Mouse (Mus musculus) heart, postnatal 25 days (tissue): ENCODE measurements at regions not wholly inside any gene's neighbourhood (a gene's known extent, or its start where the extent isn't known, plus 50 kb on each side); places are given as distances from the start of the nearest gene placed in this dataset.

ENCODE experiments used
- DNase-seq: peaks from one replicate; pipeline ENCODE4 v3.0.0; 2022; ENCODE audit warnings: low spot score
- intact Hi-C: fragments of 180-260 bp; cut with DNase I; formaldehyde crosslinking; loops from one replicate; pipeline ENCODE4 v1.15.1; 2025

GRCm38 (mm10) chr2:9754153-9754552, 126.9 kb upstream of the 4930412O13Rik start:
- intact Hi-C loops, result no loop called here
- DNase-seq, result no peak

GRCm38 (mm10) chr2:9757770-9758420, 123.2 kb upstream of the 4930412O13Rik start:
- intact Hi-C loops, result no loop called here
- no peak for DNase-seq

- no peak for DNase-seq
- intact Hi-C loops, result no loop called here
Measured at GRCm38 (mm10) chr2:9758983-9759382, 122.1 kb upstream of the 4930412O13Rik start.

- intact Hi-C loops, result no loop called here
- no peak for DNase-seq
Measured at GRCm38 (mm10) chr2:9759389-9760104, 121.5 kb upstream of the 4930412O13Rik start.

- no peak for DNase-seq
- intact Hi-C loops, result no loop called here
Measured at GRCm38 (mm10) chr2:9780159-9780558, 100.9 kb upstream of the 4930412O13Rik start.

- no peak for DNase-seq
- intact Hi-C loops, result no loop called here
Measured at GRCm38 (mm10) chr2:9782698-9783097, 98.4 kb upstream of the 4930412O13Rik start.

- intact Hi-C loops, result no loop called here
- no peak for DNase-seq
Measured at GRCm38 (mm10) chr2:9791970-9792369, 89.1 kb upstream of the 4930412O13Rik start.

- intact Hi-C loops, result no loop called here
Measured at GRCm38 (mm10) chr2:9792381-9792780, 88.7 kb upstream of the 4930412O13Rik start.

GRCm38 (mm10) chr2:9795401-9795800, 85.7 kb upstream of the 4930412O13Rik start:
- intact Hi-C loops, result no loop called here
- no peak for DNase-seq

More at GRCm38 (mm10) chr2:9792381-9792780, 88.7 kb upstream of the 4930412O13Rik start:
- no peak for DNase-seq

- intact Hi-C loops, result no loop called here
- no peak for DNase-seq
Measured at GRCm38 (mm10) chr2:9801484-9801883, 79.6 kb upstream of the 4930412O13Rik start.

- no peak for DNase-seq
- intact Hi-C loops, result no loop called here
Measured at GRCm38 (mm10) chr2:9804306-9804705, 76.7 kb upstream of the 4930412O13Rik start.

- DNase-seq, result no peak
- intact Hi-C loops, result no loop called here
Measured at GRCm38 (mm10) chr2:9805590-9805989, 75.5 kb upstream of the 4930412O13Rik start.
